Mouse (Mus musculus) embryonic fibroblast, embryonic 13.5 days (primary cell): ENCODE results near the gene Ncoa1. TPM values are rescaled to one million over a fixed set of nuclear protein-coding genes. Genes with fewer than 3 reads are reported as not detected.

Experiments
- H3K27ac ChIP-seq: 2 replicates; pipeline ENCODE4 v1.5.1; 2012; ENCODE audit warnings: low read length, control low read depth, inconsistent platforms; ENCODE audit not compliant: insufficient read depth
- H3K4me1 ChIP-seq: 2 replicates; pipeline ENCODE4 v1.6.1; 2011; ENCODE audit warnings: low read length; ENCODE audit not compliant: control insufficient read depth, insufficient read depth
- H3K4me3 ChIP-seq: 2 replicates; pipeline ENCODE4 v1.5.1; 2011; ENCODE audit warnings: mild to moderate bottlenecking, control low read depth, low read length; ENCODE audit not compliant: insufficient read depth
- CTCF ChIP-seq: IDR thresholded peaks from 2 replicates; pipeline ENCODE4 v1.5.1; 2011; ENCODE audit warnings: mild to moderate bottlenecking, control low read depth, low read length, moderate library complexity, borderline replicate concordance; ENCODE audit not compliant: insufficient read depth
- POLR2A ChIP-seq: IDR thresholded peaks from 2 replicates; pipeline ENCODE4 v1.6.1; 2011; ENCODE audit warnings: low read depth, mild to moderate bottlenecking, control low read depth, low read length, moderate library complexity
- polyA plus RNA-seq: library from polyadenylated mRNA; stranded (reverse); fragments of >200 nt; gene quantifications from 2 replicates; pipeline ENCODE4 v1.2.4, GENCODE M21; 2011; ENCODE audit warnings: low read depth; ENCODE audit not compliant: missing spikeins, insufficient read length

The Ncoa1 gene
- polyA plus RNA-seq, 1 experiment: 24.6 TPM

DNA sequence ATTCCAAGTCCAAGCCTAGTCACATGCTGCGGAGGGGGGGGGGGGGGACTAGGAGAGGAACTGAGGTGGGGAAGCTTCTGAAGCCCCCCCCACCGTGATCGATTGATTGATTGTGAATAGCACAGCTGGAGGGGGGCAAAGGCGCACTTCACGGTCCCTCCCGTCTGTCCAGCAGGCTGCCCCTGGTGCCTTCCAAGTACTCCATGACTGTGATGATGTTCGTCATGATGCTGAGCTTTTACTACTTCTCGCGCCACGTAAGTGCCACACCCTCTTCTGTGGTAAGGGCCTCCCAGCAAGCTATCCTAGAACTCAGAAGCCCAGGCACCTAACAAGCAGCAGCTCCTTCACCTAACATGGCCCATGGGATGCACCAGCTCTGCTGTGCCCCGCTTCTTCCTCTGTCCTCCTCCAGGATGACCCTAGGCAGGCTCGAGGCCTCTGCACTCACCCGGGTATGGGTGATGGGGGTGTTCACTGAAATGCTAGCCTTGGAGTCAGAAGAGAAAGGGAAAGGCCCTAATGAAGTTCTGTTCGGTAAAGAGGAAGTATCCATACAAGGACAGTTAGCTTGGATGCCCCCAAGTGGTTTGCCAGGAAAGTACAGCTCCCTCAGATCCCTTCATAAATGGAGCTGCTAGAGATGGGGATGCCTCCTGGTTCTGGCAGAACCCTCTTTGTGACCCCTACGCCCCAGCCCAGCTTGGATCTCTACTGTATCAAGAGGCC, 268.4 kb downstream of the Ncoa1 start:
- Histone ChIP-seq H3K4me1 (no peaks in the 10 kb centered on the region), H3K27ac (no peak overlapping the region), H3K4me3 (no peak overlapping the region)
- TF ChIP-seq POLR2A: no peak
- TF ChIP-seq CTCF: 0 out of 2 replicates have a peak, but pooled peaks have one; percentile 0

DNA sequence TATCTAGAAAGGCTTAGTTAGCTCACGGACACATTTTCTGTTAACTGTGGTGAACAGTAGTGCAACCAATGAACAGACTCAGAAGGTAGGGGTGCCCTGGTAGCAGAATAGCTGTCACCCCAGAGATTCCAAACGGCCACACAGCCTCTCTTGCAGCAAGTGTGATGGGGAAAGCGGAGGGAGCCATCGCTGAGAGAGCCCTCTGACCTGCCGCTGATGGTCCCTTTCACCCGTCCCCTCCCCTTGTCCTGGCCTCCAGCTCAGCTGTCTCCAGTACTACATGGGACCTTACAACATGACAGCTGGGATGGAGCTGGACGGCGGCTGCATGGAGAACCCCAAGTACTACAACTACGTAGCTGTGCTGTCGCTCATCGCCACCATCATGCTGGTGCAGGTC, 270.9 kb downstream of the Ncoa1 start:
- Histone ChIP-seq H3K4me3 (no peak overlapping the region), H3K27ac (no peak overlapping the region), H3K4me1 (no peaks in the 10 kb centered on the region)
- TF ChIP-seq POLR2A (no peak), CTCF (no peak)

GRCm38 (mm10) chr12:4202206-4202605, 274.8 kb downstream of the Ncoa1 start:
- H3K4me1 ChIP-seq: no peaks in the 10 kb centered on the region
- no peak overlapping the region for H3K4me3 ChIP-seq
- no peak overlapping the region for H3K27ac ChIP-seq
- TF ChIP-seq POLR2A (no peak), CTCF (no peak)

DNA sequence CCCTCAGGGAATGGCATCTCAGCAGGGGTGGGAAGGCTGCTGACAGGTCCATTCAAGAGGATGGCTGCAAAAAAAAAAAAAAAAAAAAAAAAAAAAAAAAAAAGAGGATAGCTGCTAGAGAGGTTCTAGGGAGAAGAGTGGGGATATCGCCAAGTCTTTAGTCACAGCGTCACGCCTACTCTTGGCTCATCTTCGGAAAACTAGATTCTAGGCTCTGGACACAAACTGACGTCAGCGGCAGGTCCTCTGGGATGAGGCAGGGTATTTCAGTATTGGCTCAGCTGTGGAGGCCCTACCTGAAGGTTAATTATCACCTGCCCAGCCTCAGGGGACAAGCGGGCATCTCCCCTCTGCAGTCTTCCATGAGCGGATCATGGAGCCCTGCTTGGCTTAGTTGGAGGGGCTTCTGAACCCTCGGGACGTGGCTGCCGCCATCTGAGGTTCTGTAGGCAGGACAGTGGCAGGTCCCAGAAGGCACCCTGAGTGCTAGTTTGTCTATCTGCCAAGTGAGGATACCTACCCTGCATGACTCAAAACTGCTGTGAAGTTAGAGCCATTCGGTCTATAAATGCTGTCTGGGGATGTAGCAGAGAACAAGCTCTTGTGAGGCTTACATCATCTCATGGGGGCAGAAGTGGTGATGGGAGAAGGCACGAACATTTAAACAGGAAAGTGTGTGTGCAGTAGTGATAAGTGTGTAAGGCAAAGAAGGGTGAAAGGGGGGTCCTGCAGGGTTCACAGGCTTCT, 275.4 kb downstream of the Ncoa1 start:
- no peak overlapping the region for H3K4me3 ChIP-seq
- TF ChIP-seq CTCF: no peak
- TF ChIP-seq POLR2A: no peak
- H3K27ac ChIP-seq: no peak overlapping the region
- no peaks in the 10 kb centered on the region for H3K4me1 ChIP-seq

DNA sequence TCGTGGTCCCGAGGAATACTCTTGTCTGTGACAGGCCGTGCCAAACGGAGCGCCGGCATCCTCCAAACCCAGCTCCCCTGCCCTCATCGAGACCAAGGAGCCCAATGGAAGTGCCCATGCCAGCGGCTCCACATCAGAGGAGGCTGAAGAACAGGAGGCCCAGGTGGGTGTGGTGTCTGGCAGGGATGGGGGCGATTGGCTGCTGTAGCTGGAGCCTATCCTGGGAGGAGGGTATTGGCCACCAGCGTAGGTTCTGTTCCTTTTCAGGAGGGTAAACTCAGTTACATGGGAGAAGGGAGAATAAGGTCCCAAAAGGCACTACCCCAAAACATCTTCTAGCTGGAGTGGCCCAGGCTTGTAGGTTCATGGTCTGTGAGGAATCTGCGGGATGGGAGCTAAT, 277.7 kb downstream of the Ncoa1 start:
- H3K4me1 ChIP-seq: no peaks in the 10 kb centered on the region
- no peak overlapping the region for H3K4me3 ChIP-seq
- H3K27ac ChIP-seq: no peak overlapping the region
- TF ChIP-seq POLR2A (no peak), CTCF (no peak)

GRCm38 (mm10) chr12:4198702-4199101, 278.3 kb downstream of the Ncoa1 start:
- TF ChIP-seq CTCF (no peak), POLR2A (no peak)
- Histone ChIP-seq H3K27ac (no peak overlapping the region), H3K4me1 (no peaks in the 10 kb centered on the region), H3K4me3 (no peak overlapping the region)

Other genes starting within 250 kb of the Ncoa1 start
- 3.5 and 4.1 TPM in 2 replicates for gene Ptrhd1, start 243.2 kb downstream of the Ncoa1 start, polyA plus RNA-seq
- gene Cenpo, start 242.9 kb downstream of the Ncoa1 start, polyA plus RNA-seq: 7.2 and 14.8 TPM in 2 replicates
- gene Itsn2, start 115.5 kb upstream of the Ncoa1 start, polyA plus RNA-seq: 52.0 and 56.7 TPM in 2 replicates
- gene Gm3625, start 115.7 kb upstream of the Ncoa1 start, polyA plus RNA-seq: not detected in 2 replicates